Mouse (Mus musculus): Measurements from ENCODE around the gene Gm28043. TPM values are rescaled to one million over a fixed set of nuclear protein-coding genes. Genes with fewer than 3 reads are reported as not detected.

Gm28043 gene
- total and polyA plus RNA-seq, 3 experiments: 1.3 to 3.4 TPM; not detected in 1

DNA sequence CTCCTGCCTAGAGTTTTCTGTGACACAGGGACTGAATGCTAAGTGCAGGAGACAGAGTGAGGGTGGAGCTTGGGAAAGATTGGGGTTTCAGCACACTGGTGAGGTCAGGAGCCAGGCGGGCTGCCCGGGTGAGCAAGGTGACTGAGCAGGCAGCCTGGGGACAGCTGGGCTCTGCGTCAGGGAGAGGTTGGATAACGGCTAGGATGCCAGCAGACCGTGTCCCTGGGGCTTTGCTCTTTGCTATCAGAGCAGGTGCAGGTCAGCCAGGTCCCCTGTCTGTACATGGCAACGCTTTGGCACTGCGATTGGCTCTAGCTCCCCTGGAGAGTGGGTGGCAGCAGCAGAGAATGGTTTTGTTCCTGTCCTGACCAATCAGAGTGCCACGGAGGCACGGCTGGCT is 12.6 kb downstream of the Gm28043 start:
- Histone ChIP-seq H3K4me1 (ENCODE audit: control insufficient read depth in 1 of 2, insufficient read depth in 2 of 2, low read length in 2 of 2) (peaks cover 4 to 8% of the 10 kb centered on the region in 2 experiments), H3K9me3 (replicated peaks; ENCODE audit: insufficient read depth, low read length) (no peaks in the 10 kb centered on the region)
- DNase-seq (ENCODE audit: low read depth, low spot score): no peak

DNA sequence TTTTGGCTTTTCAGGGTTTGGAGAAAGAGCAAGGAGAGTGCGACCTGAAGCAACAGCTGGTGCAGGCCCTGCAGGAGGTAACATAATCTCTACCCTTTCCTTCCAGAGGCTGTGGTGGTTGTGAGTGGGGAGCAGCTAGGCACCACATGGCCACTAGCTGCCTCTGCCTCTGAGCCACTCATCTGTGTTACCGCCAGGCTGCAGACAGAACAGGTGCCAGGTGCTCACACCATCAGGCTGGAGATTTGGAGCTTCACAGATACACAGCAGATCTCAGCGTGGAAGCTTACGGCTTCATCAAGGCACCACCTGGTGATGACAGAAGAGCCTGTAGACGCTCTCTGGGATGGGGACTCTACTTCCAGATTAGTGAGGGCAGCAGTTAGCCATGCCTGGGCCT is 14.3 kb downstream of the Gm28043 start:
- H3K36me3 ChIP-seq (ENCODE audit: control insufficient read depth in 1 of 2, insufficient read depth in 2 of 2, low read length in 2 of 2): peaks cover 4 to 16% of the 10 kb centered on the region in 2 experiments
- peak overlapping the region; percentile 43 for H3K27ac ChIP-seq (ENCODE audit: control insufficient read depth, low read depth, low read length)
- TF ChIP-seq POLR2A (IDR thresholded peaks at IDR 0.05; ENCODE audit: control insufficient read depth in 1 of 2, insufficient read depth in 1 of 2, low read depth in 1 of 2, low read length in 2 of 2, poor library complexity in 1 of 2): no peak
- no peak for TF ChIP-seq BHLHE40 (IDR thresholded peaks at IDR 0.05; ENCODE audit: borderline replicate concordance, low read depth, low read length)
- TF ChIP-seq TCF12 (IDR thresholded peaks at IDR 0.05; ENCODE audit: low read depth, low read length): 0 out of 2 replicates have a peak, but pooled peaks have one; percentile 5
- H3K9me3 ChIP-seq (replicated peaks; ENCODE audit: insufficient read depth, low read length): no peaks in the 10 kb centered on the region
- no peak overlapping the region for H3K4me3 ChIP-seq (ENCODE audit: control insufficient read depth in 1 of 2, insufficient read depth in 1 of 2, low read depth in 2 of 2, low read length in 2 of 2)
- H3K4me1 ChIP-seq (ENCODE audit: control insufficient read depth in 1 of 2, insufficient read depth in 2 of 2, low read length in 2 of 2): peaks cover 4 to 8% of the 10 kb centered on the region in 2 experiments
- H3K27me3 ChIP-seq (ENCODE audit: control insufficient read depth in 1 of 2, insufficient read depth in 2 of 2, low read length in 2 of 2): no peaks in the 10 kb centered on the region
- DNase-seq (ENCODE audit: low read depth, low spot score): no peak
- H3K79me2 ChIP-seq (ENCODE audit: control insufficient read depth, insufficient read depth, low read length, poor library complexity): no peaks in the 10 kb centered on the region
- no peak overlapping the region for H3K9ac ChIP-seq (ENCODE audit: control insufficient read depth, low read depth, low read length, poor library complexity, severe bottlenecking)

More for the DNA sequence above, 12.6 kb downstream of the Gm28043 start:
- TF ChIP-seq ZKSCAN1 (IDR thresholded peaks at IDR 0.05; ENCODE audit: low read depth, low read length) (no peak), BHLHE40 (IDR thresholded peaks at IDR 0.05; ENCODE audit: borderline replicate concordance, low read depth, low read length) (no peak), CHD2 (IDR thresholded peaks at IDR 0.05; ENCODE audit: low read length) (no peak), E2F4 (IDR thresholded peaks at IDR 0.05; ENCODE audit: borderline replicate concordance, low read depth, low read length) (no peak), MAZ (IDR thresholded peaks at IDR 0.05; ENCODE audit: low read depth, low read length) (no peak)
- Histone ChIP-seq H3K4me3 (ENCODE audit: control insufficient read depth in 1 of 2, insufficient read depth in 1 of 2, low read depth in 2 of 2, low read length in 2 of 2) (no peak overlapping the region), H3K36me3 (ENCODE audit: control insufficient read depth in 1 of 2, insufficient read depth in 2 of 2, low read length in 2 of 2) (peaks cover 11 to 16% of the 10 kb centered on the region in 2 experiments), H3K27ac (ENCODE audit: control insufficient read depth, low read depth, low read length) (no peak overlapping the region), H3K79me2 (ENCODE audit: control insufficient read depth, insufficient read depth, low read length, poor library complexity) (no peaks in the 10 kb centered on the region), H3K9ac (ENCODE audit: control insufficient read depth, low read depth, low read length, poor library complexity, severe bottlenecking) (no peak overlapping the region), H3K27me3 (ENCODE audit: control insufficient read depth in 1 of 2, insufficient read depth in 2 of 2, low read length in 2 of 2) (no peaks in the 10 kb centered on the region)

DNA sequence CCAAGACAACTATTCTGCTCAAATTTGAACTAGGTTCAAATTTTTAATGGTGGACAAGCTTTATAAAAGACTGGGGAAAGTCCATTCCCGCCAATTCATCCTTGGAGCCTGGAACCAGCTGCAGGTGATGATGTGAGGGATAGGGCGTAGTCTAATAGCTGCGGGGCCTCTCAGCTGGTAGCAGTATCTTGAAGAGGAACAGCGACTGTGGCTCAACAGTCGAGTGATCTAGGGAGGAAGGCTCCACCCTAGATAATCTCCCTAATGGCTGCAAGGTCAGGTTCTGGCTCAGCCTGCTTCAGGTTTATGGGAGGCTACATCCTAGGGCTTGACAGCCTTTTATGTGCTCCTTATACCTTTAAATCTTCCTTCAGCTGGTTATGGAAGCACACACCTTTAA is 14.9 kb downstream of the Gm28043 start:
- no peak overlapping the region for H3K9ac ChIP-seq (ENCODE audit: control insufficient read depth, low read depth, low read length, poor library complexity, severe bottlenecking)
- H3K4me3 ChIP-seq (ENCODE audit: control insufficient read depth in 1 of 2, insufficient read depth in 1 of 2, low read depth in 2 of 2, low read length in 2 of 2): no peak overlapping the region

More for the DNA sequence above, 14.9 kb downstream of the Gm28043 start:
- TF ChIP-seq CHD1 (IDR thresholded peaks at IDR 0.05; ENCODE audit: low read depth, low read length): no peak
- TF ChIP-seq TBP (IDR thresholded peaks at IDR 0.05; ENCODE audit: low read depth, low read length): no peak
- TF ChIP-seq GATA1 (IDR thresholded peaks at IDR 0.05; ENCODE audit: low read depth, low read length): peak; percentile 60
- 0 out of 2 replicates have a peak, but pooled peaks have one; percentile 13 for TF ChIP-seq MAX (IDR thresholded peaks at IDR 0.05; ENCODE audit: low read length)
- TF ChIP-seq ETS1 (IDR thresholded peaks at IDR 0.05; ENCODE audit: low read depth, low read length): peak; percentile 96
- peak; percentile 74 to 81 for TF ChIP-seq EP300 (IDR thresholded peaks at IDR 0.05; ENCODE audit: low read depth in 1 of 2, low read length in 2 of 2)
- TF ChIP-seq SIN3A (IDR thresholded peaks at IDR 0.05; ENCODE audit: low read length): peak; percentile 71
- TF ChIP-seq MAZ (IDR thresholded peaks at IDR 0.05; ENCODE audit: low read depth, low read length): no peak
- peak; percentile 21; the same call in 1 of the 2 replicates for TF ChIP-seq MYB (IDR thresholded peaks at IDR 0.05; ENCODE audit: low read depth, low read length)
- no peak for TF ChIP-seq MYC (IDR thresholded peaks at IDR 0.05; ENCODE audit: low read depth, low read length)
- peak; percentile 37; the same call in 1 of the 2 replicates for TF ChIP-seq HCFC1 (IDR thresholded peaks at IDR 0.05; ENCODE audit: low read depth, low read length)
- peak overlapping the region; percentile 81 for H3K27ac ChIP-seq (ENCODE audit: control insufficient read depth, low read depth, low read length)
- peak; percentile 77 for DNase-seq (ENCODE audit: low read depth, low spot score)
- no peaks in the 10 kb centered on the region for H3K79me2 ChIP-seq (ENCODE audit: control insufficient read depth, insufficient read depth, low read length, poor library complexity)
- H3K4me1 ChIP-seq (ENCODE audit: control insufficient read depth in 1 of 2, insufficient read depth in 2 of 2, low read length in 2 of 2): peaks cover 4 to 8% of the 10 kb centered on the region in 2 experiments
- no peaks in the 10 kb centered on the region for H3K9me3 ChIP-seq (replicated peaks; ENCODE audit: insufficient read depth, low read length)
- H3K36me3 ChIP-seq (ENCODE audit: control insufficient read depth in 1 of 2, insufficient read depth in 2 of 2, low read length in 2 of 2): peaks cover 4 to 16% of the 10 kb centered on the region in 2 experiments
- H3K27me3 ChIP-seq (ENCODE audit: control insufficient read depth in 1 of 2, insufficient read depth in 2 of 2, low read length in 2 of 2): no peaks in the 10 kb centered on the region
